Mouse (Mus musculus) kidney, adult 2 months (tissue): ENCODE data around the gene Rbm20.

Experiments used
- CTCF ChIP-seq: fragments of 200-500 bp; conservative IDR thresholded peaks from 2 replicates; pipeline ENCODE4 v1.5.1; 2011; ENCODE audit warnings: low read depth, mild to moderate bottlenecking, control low read depth, low read length, moderate library complexity, mixed read lengths; ENCODE audit not compliant: insufficient read depth, insufficient read length
- POLR2A ChIP-seq: fragments of 200-500 bp; IDR thresholded peaks from one replicate; pipeline ENCODE4 v1.6.1; 2011; ENCODE audit warnings: low read depth, low read length, control low read depth

- TF ChIP-seq CTCF, result no peak
- TF ChIP-seq POLR2A, result no peak
Observed at GRCm38 (mm10) chr19:53796020-53796419, 118.9 kb downstream of the Rbm20 start.
